Mouse (Mus musculus) MN1 (cell line): Measurements from ENCODE around the gene Arfgap3.

Experiments used
- DNase-seq: peaks from one replicate; pipeline ENCODE4 v3.0.0-alpha.2; 2016; ENCODE audit warnings: low spot score

Arfgap3 gene

GRCm38 (mm10) chr15:83252060-83252459 lies 98.0 kb downstream of the Arfgap3 start:
- peak; percentile 91 for DNase-seq

DNA sequence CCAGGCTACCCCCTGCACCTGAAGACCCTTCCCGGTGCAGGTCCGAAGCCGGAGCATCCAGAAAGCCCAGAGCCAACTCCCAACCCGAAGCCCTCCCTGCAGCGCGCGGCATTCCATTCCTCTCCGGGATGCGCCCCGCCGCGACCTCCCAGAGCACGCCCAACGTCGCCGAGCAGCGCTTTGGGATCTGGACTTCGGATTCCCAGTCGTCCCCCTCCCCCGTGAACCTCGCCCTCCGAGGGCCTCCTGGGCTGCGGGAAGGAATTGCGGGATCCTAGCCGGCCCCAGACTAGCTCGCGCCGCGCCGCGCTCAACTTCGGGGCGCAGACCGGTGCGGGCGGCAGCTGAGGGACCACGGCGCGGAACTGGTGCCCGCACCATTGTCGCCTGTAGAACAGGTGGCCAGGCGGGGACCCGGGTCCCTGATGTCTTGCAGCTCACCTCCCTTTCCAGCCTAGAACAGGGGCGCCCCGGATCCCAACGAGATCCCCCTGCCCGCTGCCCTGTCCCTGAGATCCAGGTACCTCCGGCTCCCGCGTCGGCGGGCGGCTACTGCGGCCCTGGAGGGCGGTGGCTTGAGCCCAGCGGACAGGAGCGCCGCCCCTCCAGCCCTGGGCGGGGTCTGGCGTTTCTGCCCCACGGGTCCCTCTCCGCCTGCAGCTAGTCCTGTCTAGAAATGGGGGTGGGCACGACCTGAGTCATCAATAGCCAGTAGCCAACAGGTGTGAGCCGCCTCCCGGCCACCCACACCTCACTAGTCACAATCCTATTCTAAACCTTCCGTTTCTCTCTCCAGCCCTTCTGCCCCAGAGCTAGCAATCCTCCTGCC lies 98.7 kb downstream of the Arfgap3 start, which contains the start of gene A4galt:
Gene A4galt, minus strand, starts transcription at position 599 of the 829 bp plus-strand sequence.
- peak; percentile 91 for DNase-seq

DNA sequence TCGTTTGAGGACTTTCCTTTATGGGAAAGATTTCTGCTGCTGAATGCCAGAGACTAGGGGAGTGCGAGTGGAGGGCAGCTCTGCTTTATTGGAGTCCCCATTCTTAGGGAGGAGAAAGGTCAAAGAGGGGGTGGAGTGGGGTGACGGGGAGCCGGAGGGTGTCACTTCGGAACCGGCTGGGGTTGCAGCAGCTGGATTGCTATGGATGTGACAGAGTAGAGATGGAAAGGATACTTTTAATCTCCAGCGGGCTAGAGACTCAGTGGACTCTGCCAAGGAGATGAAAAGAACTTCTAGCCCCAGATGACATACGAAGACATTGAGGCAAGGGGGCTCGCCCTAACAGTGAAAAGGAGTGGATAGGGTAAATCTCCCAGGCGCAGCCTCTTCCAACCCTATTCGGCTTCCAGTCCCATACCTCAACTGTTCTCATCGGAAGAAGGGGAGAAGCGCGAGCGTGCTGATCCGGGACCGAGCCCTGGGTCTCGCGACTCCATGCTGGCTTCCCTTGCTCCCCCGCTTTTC lies 99.3 kb downstream of the Arfgap3 start:
- DNase-seq = peak; percentile 35
